Mouse (Mus musculus) retina, adult 2 months (tissue): ENCODE measurements around the gene Omt2b.
"Not testable (repeated sequence)": the region's sequence is repeated elsewhere in the genome, so short reads cannot be mapped to it uniquely, and the experiment has no call there.

ENCODE experiments used
- DNase-seq: peaks from one replicate; pipeline ENCODE4 v3.0.0-alpha.2; 2012; ENCODE audit warnings: low read depth, low spot score

Gene Omt2b

DNA sequence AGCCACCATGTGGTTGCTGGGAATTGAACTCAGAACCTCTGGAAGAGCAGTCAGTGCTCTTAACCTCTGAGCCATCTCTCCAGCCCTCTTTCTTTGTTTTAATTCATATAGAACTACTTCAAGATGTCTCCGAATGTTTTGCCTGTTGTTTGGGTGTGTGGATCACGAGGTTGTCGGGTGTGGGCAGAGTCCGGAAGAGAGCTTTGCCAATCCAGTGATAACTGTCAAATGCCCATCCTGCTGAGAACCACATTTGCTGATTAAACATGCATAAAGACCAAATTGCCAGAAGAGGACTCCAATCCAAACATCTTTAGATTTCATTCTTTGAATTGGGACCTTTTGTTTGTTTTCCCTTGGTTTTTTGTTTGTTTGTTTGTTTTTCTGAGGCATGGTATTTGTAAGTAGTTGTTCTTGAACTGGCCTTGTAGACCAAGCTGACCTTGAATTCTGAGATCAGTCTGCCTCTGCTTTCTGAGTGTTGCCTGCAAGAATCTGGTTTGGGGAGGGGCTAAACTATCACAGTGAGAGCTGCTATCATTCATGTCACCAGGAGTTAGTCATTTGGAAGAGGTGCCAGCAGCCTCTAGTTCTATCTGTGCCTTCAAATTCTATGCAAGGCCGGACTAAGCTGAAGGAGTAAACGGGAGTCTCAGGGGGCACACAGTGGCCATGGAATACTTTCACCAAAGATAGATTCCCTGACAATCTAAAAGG, 24.3 kb downstream of the Omt2b start:
- no peak for DNase-seq

DNA sequence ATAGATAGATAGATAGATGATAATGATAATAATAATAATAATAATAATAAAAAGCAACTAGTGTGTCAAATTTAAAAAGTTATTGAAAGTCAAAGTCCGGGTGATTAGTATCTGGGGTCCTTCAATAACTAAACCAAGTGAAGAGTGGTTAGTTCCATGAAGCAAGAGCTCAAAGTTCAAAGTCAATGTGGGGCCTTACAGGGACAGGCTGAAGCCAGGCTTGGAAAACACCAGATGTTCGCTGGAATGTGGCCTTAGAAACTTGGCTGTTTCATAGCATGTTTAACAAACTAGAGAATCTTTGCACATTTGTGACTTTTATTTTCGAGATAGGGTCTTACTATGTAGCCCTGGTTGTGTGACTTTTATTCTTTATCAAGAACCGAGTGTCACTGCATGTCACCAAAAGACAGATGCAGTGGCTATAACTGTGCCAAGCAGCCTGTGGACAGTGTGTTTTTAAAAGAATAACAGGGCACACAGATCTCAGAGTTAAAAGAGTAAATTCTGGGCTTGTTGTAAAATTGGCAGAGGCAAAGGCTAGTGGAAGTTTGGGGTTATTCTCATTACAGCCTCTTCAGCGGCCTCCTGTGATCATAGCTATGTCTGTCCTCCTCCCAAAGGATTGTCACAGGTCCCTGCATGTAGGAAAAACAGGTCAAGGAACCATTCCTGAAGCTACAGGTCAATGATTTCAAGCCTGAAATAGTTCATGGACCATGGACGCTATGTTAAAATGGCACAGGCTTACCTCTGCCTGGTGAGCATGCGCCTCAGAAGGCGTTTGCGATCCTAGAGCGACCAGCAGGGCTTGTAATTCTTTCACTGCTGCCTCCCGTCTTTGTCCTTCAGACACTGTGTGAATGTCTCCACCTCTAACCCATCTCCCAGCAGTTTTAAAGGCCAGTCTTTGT, 27.5 kb downstream of the Omt2b start:
- DNase-seq: no peak

GRCm38 (mm10) chr9:78355611-78356010, 28.2 kb downstream of the Omt2b start, which contains the start of gene Gsta2:
Gsta2 (minus strand) TSS chr9:78355788.
- no peak for DNase-seq

GRCm38 (mm10) chr9:78358053-78358452, 30.7 kb downstream of the Omt2b start:
- peak; percentile 23 for DNase-seq

- DNase-seq: no peak
These were observed 32.5 kb downstream of the Omt2b start for GRCm38 (mm10) chr9:78359750-78360483.

DNA sequence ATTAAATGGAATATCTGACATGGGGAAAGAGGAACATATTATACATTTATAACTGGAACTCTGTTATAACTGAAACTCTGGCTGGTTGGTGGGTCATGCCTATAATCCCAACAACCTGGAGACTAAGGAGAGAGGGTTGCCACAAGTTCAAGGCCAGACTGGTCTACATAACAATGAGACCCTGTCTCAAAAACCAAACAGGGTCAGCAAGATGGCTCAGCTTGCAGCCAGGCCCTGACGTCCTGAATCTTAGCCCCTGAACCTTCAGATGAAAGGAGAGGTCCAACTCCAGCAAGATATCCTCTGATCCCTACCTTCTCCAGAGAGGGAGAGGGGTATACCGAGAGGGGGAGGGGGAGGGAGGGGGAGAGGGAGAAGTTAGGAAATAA, 33.1 kb downstream of the Omt2b start:
- DNase-seq: no peak

DNA sequence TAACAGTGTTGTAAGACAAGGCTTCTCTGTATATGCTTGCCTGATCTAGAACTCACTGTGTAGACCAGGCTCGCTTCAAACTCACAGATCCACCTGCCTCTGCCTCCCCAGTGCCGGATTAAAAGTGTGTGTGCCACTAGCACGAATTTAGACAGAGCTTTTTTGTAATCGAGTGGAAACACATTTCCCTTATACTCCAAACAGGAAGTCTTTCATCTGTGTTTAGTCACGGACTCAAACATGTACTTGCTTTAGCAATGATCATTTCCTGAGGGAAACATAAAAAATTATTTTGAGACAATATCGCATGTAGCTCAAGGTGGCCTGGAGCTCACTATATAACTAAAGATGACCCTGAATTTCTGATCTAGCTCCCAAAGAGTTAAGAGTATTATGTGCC, 36.0 kb downstream of the Omt2b start:
- no peak for DNase-seq

DNA sequence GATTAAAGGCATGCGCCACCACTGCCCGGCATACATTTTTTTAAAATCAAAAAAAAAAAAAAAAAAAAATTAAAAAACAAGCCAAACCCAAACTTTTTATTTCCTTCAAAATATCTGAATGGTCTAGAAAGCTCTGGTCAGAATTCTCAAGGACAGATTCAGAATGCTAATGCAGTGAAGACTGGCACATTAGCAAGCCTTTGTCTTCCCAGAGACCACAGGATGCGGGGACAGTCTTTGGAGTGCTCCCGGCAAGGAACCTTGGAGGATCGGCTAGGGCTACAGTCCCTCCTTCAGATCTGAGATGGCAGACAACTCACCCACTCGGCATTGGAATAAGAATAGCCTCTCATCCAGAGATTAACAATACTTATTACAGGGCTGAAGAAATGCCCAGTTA, 37.3 kb downstream of the Omt2b start:
- no peak for DNase-seq

GRCm38 (mm10) chr9:78365850-78366544, 38.6 kb downstream of the Omt2b start:
- DNase-seq: no peak

DNA sequence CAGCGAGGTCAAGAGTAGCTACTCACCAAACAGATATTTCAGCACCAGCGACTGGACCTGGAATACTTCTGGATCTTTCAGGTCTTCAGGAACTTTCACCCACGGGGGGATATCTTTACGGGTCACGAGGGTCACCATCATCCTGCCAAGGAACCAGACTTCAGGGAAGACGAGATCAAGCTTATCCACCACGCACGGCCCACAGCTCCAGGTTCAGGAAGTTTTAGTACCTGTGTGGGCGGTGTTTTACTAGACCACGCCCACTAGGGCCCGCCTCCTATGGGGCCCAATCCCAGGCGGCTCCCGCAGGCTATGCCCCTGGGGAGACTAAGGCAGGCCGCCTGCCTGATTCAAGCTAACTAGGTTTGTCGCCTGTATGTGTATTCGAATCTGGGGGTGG, 40.6 kb downstream of the Omt2b start, which contains the start of gene Dppa5a:
Dppa5a (minus strand) TSS at position 219 of the 400 bp plus-strand sequence.
- DNase-seq: not testable (repeated sequence)

DNA sequence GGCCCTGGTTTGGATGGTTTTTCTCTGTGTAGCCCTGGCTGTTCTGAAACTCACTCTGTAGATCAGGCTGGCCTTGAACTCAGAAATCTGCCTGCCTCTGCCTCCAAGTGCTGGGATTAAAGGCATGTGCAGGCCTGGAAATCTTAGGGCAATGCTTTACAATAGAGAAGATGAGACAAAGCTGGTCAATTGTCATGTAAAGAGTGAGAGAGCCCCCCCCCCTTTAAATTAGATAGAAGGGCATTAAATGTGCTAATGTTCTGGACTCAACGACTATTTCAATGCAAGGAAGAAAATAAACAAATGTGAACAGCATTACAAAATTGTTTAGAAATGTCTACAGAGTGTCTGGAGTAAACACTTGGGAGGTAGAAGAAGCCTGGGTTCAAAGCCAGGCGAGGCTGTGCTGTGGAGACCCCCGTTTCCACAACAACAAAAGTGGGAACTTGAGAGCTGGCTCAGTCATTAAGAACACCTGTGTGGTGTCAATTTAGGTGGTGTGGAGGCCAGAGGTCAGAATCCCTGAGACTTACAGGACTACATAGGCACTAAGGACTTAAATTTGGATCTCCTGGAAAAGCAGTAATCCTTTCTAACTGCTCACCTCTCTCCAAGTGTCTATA, 41.4 kb downstream of the Omt2b start:
- DNase-seq: no peak

GRCm38 (mm10) chr9:78369349-78369748, 42.0 kb downstream of the Omt2b start:
- no peak for DNase-seq

GRCm38 (mm10) chr9:78369786-78370185, 42.4 kb downstream of the Omt2b start:
- no peak for DNase-seq

DNA sequence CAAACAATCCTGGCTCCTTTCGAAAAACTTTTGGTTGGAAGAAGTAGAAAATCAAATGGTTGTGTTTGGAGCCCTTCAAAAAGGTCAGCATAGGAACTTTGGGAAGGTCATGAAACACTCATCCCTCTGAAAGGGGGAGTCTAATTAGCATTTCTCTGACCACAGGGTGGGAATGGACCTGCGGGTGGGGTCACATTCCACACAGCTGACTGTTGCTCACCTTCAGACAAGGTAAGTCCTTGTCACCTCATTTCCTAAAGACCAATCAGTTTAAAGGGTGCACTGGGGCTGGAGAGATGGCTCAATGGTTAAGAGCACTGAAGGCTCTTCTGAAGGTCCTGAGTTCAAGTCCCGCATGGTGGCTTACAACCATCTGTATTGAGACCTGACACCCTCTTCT, 44.1 kb downstream of the Omt2b start:
- no peak for DNase-seq

GRCm38 (mm10) chr9:78372827-78373504, 45.6 kb downstream of the Omt2b start:
- no peak for DNase-seq

GRCm38 (mm10) chr9:78374397-78374796, 47.0 kb downstream of the Omt2b start:
- no peak for DNase-seq

GRCm38 (mm10) chr9:78374885-78375389, 47.5 kb downstream of the Omt2b start:
- no peak for DNase-seq

GRCm38 (mm10) chr9:78375486-78375885, 48.1 kb downstream of the Omt2b start:
- no peak for DNase-seq

GRCm38 (mm10) chr9:78377546-78377945, 50.2 kb downstream of the Omt2b start:
- no peak for DNase-seq

DNA sequence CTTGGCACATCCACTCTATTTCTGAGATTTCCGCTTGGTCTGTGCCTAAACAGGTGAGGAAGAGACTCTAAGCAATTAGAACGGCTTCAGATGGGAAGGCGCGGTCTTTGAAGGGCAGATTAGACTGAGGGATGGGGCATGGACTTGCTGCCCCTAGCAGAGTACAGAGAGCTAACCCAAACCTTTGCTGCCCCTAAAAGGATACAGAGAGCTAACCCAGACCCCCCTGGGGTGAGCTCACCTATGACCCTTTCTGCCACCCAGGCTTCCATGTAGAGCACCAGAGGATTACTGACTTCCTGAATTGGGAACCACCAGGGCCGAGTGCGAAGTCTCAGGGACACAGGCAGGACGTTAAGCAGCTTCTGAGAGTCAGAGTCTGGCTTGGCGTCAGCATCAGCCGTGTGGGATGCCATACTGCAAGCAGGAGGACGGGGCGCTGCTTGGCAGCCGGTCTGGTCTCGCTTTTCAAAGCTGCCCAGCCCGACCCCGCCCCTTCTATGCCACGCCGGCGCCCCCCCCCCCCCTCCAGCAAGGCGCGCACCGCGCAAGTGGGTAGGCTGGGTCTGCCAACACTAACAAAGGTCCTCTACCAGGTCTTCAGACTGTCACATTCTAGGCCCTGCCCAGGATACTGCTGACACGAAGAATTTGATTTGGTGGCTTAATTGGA, 50.9 kb downstream of the Omt2b start, which contains the start of gene Ooep:
Ooep (minus strand) TSS at position 613 of the 673 bp plus-strand sequence.
- no peak for DNase-seq
